Mouse (Mus musculus) thymus, adult 2 months (tissue): ENCODE data around the gene Cldn14. TPM values are rescaled to one million over a fixed set of nuclear protein-coding genes. Genes with fewer than 3 reads are reported as not detected.

ENCODE experiments used
- DNase-seq: peaks from one replicate; pipeline ENCODE4 v3.0.0; 2021
- H3K27ac ChIP-seq: fragments of 200-500 bp; 2 replicates; pipeline ENCODE4 v1.5.1; 2012; ENCODE audit warnings: low read length, control low read depth; ENCODE audit not compliant: control insufficient read depth, insufficient read depth
- H3K27me3 ChIP-seq: fragments of 200-500 bp; 2 replicates; pipeline ENCODE4 v1.6.1; 2012; ENCODE audit warnings: mild to moderate bottlenecking, low read length, moderate library complexity, mixed read lengths; ENCODE audit not compliant: control insufficient read depth, insufficient read depth
- H3K36me3 ChIP-seq: fragments of 200-500 bp; 2 replicates; pipeline ENCODE4 v1.6.1; 2012; ENCODE audit warnings: mild to moderate bottlenecking, low read length, moderate library complexity; ENCODE audit not compliant: control insufficient read depth, insufficient read depth
- H3K4me1 ChIP-seq: fragments of 200-500 bp; replicated peaks from 2 replicates; pipeline ENCODE4 v1.6.1; 2012; ENCODE audit warnings: low read length; ENCODE audit not compliant: control insufficient read depth, insufficient read depth
- H3K4me3 ChIP-seq: fragments of 200-500 bp; 2 replicates; pipeline ENCODE4 v1.5.1; 2012; ENCODE audit warnings: mild to moderate bottlenecking, low read length, control low read depth, moderate library complexity; ENCODE audit not compliant: control insufficient read depth, insufficient read depth
- CTCF ChIP-seq: fragments of 200-500 bp; IDR thresholded peaks from 2 replicates; pipeline ENCODE4 v1.5.1; 2012; ENCODE audit warnings: mild to moderate bottlenecking, control low read depth, low read length, moderate library complexity, borderline replicate concordance; ENCODE audit not compliant: control insufficient read depth, poor library complexity, insufficient read depth; ENCODE audit errors: extremely low read depth
- POLR2A ChIP-seq: fragments of 200-500 bp; IDR thresholded peaks from 2 replicates; pipeline ENCODE4 v1.6.1; 2012; ENCODE audit warnings: mild to moderate bottlenecking, low read length, control low read depth, moderate library complexity; ENCODE audit not compliant: control insufficient read depth, poor library complexity, insufficient read depth; ENCODE audit errors: extremely low read depth
- WGBS: fragments of 180-500 bp; shearing (Covaris S2); methylation state at CpG from one replicate; pipeline ENCODE4 v1.1.7; 2018; 5-methylcytosine and 5-hydroxymethylcytosine counted together
- polyA plus RNA-seq: library from polyadenylated mRNA; depleted of rRNA; stranded (reverse); fragments of >200 nt; gene quantifications from 2 replicates; pipeline ENCODE4 v1.2.3, GENCODE M21; 2012

The Cldn14 gene
- polyA plus RNA-seq, 1 experiment: 0.26 TPM

GRCm38 (mm10) chr16:93961099-93961646 is 47.5 kb downstream of the Cldn14 start:
- WGBS: 94% methylated on average over 11 of the region's 11 CpGs

DNA sequence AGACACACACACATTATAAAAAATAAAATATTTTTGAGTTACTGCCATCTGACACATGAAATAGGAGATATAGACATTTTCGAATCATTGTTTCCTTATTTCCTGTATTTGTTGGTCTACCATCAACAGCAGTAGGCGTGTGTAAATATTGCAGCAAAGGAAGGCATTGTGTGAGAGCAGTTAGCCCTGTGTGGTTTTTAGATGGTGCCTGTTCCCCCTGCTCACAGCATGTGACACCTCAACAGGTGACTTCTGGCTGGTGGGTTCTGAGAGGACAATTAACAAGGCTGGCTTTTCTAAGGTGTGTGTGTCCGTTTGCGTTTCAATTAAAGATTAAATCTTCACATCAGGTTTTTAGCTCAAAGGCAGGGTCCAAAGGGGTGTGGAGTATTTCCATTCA is 48.1 kb downstream of the Cldn14 start:
- H3K27me3 ChIP-seq: no peaks in the 10 kb centered on the region
- H3K27ac ChIP-seq: no peak overlapping the region
- no peak overlapping the region for H3K4me3 ChIP-seq
- no peaks in the 10 kb centered on the region for H3K36me3 ChIP-seq
- H3K4me1 ChIP-seq: no peaks in the 10 kb centered on the region
- no peak for DNase-seq
- WGBS: 84% methylated on average over 4 of the region's 4 CpGs
- no peak for TF ChIP-seq CTCF
- no peak for TF ChIP-seq POLR2A

More at GRCm38 (mm10) chr16:93961099-93961646, 47.5 kb downstream of the Cldn14 start:
- Histone ChIP-seq H3K27me3 (no peaks in the 10 kb centered on the region), H3K36me3 (no peaks in the 10 kb centered on the region), H3K4me1 (no peaks in the 10 kb centered on the region), H3K27ac (no peak overlapping the region), H3K4me3 (no peak overlapping the region)
- no peak for TF ChIP-seq CTCF
- TF ChIP-seq POLR2A: no peak
- no peak for DNase-seq

- no peaks in the 10 kb centered on the region for H3K4me1 ChIP-seq
- H3K36me3 ChIP-seq: no peaks in the 10 kb centered on the region
- no peak overlapping the region for H3K27ac ChIP-seq
- DNase-seq: no peak
- TF ChIP-seq CTCF: no peak
- no peak for TF ChIP-seq POLR2A
- 33% methylated on average over 12 of the region's 12 CpGs for WGBS
- no peak overlapping the region for H3K4me3 ChIP-seq
- H3K27me3 ChIP-seq: no peaks in the 10 kb centered on the region
Measured at GRCm38 (mm10) chr16:93957402-93957801, 51.2 kb downstream of the Cldn14 start.

GRCm38 (mm10) chr16:93956986-93957385 is 51.7 kb downstream of the Cldn14 start:
- no peaks in the 10 kb centered on the region for H3K27me3 ChIP-seq
- no peak overlapping the region for H3K27ac ChIP-seq
- TF ChIP-seq POLR2A (no peak), CTCF (no peak)
- DNase-seq: no peak
- 80% methylated on average over 7 of the region's 7 CpGs for WGBS
- H3K4me3 ChIP-seq: no peak overlapping the region
- no peaks in the 10 kb centered on the region for H3K4me1 ChIP-seq
- no peaks in the 10 kb centered on the region for H3K36me3 ChIP-seq

GRCm38 (mm10) chr16:93947396-93947795 is 61.2 kb downstream of the Cldn14 start:
- 88% methylated on average over 4 of the region's 4 CpGs for WGBS
- no peak for DNase-seq
- TF ChIP-seq CTCF: no peak
- no peak for TF ChIP-seq POLR2A
- H3K27ac ChIP-seq: no peak overlapping the region
- H3K4me3 ChIP-seq: no peak overlapping the region
- H3K4me1 ChIP-seq: no peaks in the 10 kb centered on the region
- no peaks in the 10 kb centered on the region for H3K36me3 ChIP-seq
- no peaks in the 10 kb centered on the region for H3K27me3 ChIP-seq

DNA sequence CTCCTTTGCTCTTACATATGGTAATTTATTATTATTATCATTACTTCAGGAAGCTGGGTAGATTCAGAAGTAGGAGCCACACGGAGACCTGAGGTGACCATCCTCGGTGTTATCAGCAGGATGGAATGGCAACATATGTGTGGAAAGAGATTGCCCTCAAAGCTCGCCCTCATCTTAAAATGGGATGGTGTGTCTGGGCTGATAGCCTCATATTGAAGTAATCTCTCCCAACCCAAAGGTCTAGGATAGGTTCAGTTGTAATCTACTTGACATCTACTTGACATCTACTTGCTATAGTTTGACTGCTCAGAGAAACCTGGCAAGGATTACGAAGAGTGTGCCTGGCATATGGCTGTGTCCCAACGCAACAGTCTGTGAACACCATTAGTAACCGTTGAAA is 64.3 kb downstream of the Cldn14 start:
- TF ChIP-seq POLR2A (no peak), CTCF (no peak)
- Histone ChIP-seq H3K4me1 (no peaks in the 10 kb centered on the region), H3K27me3 (no peaks in the 10 kb centered on the region), H3K36me3 (no peaks in the 10 kb centered on the region), H3K27ac (no peak overlapping the region), H3K4me3 (no peak overlapping the region)
- WGBS: 86% methylated on average over 6 of the region's 6 CpGs
- no peak for DNase-seq
